Mouse (Mus musculus) E14TG2a.4 (cell line): ENCODE data around the gene Enc1.

Source experiments
- CTCF ChIP-seq: conservative IDR thresholded peaks from 2 replicates; pipeline ENCODE4 v1.5.1; 2014; ENCODE audit warnings: low read length
- NANOG ChIP-seq: IDR thresholded peaks from 2 replicates; pipeline ENCODE4 v1.6.1; 2014; ENCODE audit warnings: borderline replicate concordance, low read length, mixed read lengths
- POU5F1 ChIP-seq: IDR thresholded peaks from 2 replicates; pipeline ENCODE4 v1.6.1; 2014; ENCODE audit warnings: low read length, borderline replicate concordance

GRCm38 (mm10) chr13:97220022-97220421 is 20.9 kb upstream of the Enc1 start:
- no peak for TF ChIP-seq CTCF
- TF ChIP-seq POU5F1, result no peak
- TF ChIP-seq NANOG, result no peak
